Mouse (Mus musculus): ENCODE data around the gene B430306N03Rik.

The B430306N03Rik gene

GRCm38 (mm10) chr17:48362346-48362745, 46.4 kb downstream of the B430306N03Rik start:
- no peak for DNase-seq (ENCODE audit: low spot score in 2 of 2)

- DNase-seq (ENCODE audit: low spot score in 2 of 2): no peak
These were observed 47.0 kb downstream of the B430306N03Rik start for GRCm38 (mm10) chr17:48362966-48363365.

GRCm38 (mm10) chr17:48363421-48363965, 47.6 kb downstream of the B430306N03Rik start:
- no peak for DNase-seq (ENCODE audit: low spot score in 2 of 2)

- no peak for DNase-seq (ENCODE audit: low spot score in 2 of 2)
These were observed 49.7 kb downstream of the B430306N03Rik start for GRCm38 (mm10) chr17:48365511-48366155.

- no peak for DNase-seq (ENCODE audit: low spot score in 2 of 2)
These were observed 50.9 kb downstream of the B430306N03Rik start for GRCm38 (mm10) chr17:48366806-48367205.

GRCm38 (mm10) chr17:48371621-48372020, 55.7 kb downstream of the B430306N03Rik start:
- DNase-seq (ENCODE audit: low spot score in 2 of 2): no peak

- no peak for DNase-seq (ENCODE audit: low spot score in 2 of 2)
These were observed 57.0 kb downstream of the B430306N03Rik start for GRCm38 (mm10) chr17:48372987-48373386.

GRCm38 (mm10) chr17:48376102-48376501, 60.2 kb downstream of the B430306N03Rik start:
- no peak for DNase-seq (ENCODE audit: low spot score in 2 of 2)
